Mouse (Mus musculus) left cerebral cortex, postnatal 36 days (tissue): ENCODE results near the gene Gnpat. TPM values are rescaled to one million over a fixed set of nuclear protein-coding genes. Genes with fewer than 3 reads are reported as not detected.

Experiments
- DNase-seq, 2 experiments: peaks; one replicate each; pipeline ENCODE4 v3.0.0; 2021 to 2022; ENCODE audit warnings: low spot score in 2 of 2, mixed read lengths in 1 of 2
- intact Hi-C: fragments of 180-260 bp; cut with DNase I; formaldehyde crosslinking; loops from one replicate; pipeline ENCODE4 v1.15.1; 2025
- total RNA-seq, 2 experiments: library from RNA; stranded (reverse); gene quantifications; 2 replicates each; pipeline ENCODE4 v1.2.3; 2021

The Gnpat gene
- total RNA-seq, result 10 to 100 TPM; 47.4 to 57.8 TPM

DNA sequence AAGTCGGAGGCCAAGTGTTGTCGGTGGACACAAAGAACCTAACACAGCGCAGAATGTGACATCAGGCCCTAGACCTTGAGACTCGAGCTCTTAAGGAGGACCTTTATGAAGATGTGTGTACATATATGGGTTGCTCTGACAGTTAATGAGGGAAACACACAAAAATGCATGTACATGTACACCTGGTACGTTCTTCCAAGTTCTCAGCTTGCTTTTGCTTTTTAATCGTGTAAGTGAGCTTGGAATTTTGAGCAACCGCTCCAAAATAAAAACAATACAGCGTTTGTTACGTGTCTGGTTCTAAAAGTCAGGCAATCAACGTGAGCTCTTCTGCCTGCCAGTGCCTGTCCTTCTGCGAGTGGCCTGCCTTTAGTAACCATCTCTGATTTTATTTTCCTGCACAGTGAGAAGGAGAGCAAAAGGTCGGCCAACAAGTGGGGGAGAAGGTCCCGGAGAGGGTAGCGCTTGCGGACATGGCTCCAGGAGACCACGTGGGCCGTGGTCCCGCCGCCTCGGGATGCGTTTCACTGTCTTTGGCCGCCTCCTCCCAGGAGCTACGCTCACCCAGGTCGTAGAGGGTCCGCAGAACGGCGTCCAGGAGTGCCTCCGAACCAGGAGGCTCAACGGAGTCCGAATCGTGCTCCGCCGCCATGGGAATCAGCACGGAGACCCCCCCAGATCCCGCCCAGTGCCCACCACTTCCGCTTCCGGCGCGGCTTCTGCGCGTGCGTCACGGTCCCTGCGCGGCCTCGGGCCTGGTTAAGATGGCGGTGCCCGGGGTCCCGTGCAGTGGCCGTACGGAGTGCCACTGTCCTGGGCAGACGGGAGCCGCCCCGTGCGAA, at the start of gene Gnpat, which contains the start of gene 2810004N23Rik:
Gene Gnpat, plus strand, starts transcription at position 713 of the 842 bp plus-strand sequence.
Gene 2810004N23Rik, minus strand, starts transcription at position 800 of the 842 bp plus-strand sequence.
- DNase-seq, result peak; percentile 94 to 96
- intact Hi-C loops, result no loop called here

- intact Hi-C loops, result no loop called here
Measured at GRCm38 (mm10) chr8:124813326-124813725, 49.5 kb upstream of the Gnpat start.

GRCm38 (mm10) chr8:124815870-124816269, 47.0 kb upstream of the Gnpat start:
- no peak for DNase-seq
- intact Hi-C loops, result no loop called here

More at GRCm38 (mm10) chr8:124813326-124813725, 49.5 kb upstream of the Gnpat start:
- DNase-seq, result no peak

GRCm38 (mm10) chr8:124816866-124817265, 46.0 kb upstream of the Gnpat start:
- intact Hi-C loops, result no loop called here

DNA sequence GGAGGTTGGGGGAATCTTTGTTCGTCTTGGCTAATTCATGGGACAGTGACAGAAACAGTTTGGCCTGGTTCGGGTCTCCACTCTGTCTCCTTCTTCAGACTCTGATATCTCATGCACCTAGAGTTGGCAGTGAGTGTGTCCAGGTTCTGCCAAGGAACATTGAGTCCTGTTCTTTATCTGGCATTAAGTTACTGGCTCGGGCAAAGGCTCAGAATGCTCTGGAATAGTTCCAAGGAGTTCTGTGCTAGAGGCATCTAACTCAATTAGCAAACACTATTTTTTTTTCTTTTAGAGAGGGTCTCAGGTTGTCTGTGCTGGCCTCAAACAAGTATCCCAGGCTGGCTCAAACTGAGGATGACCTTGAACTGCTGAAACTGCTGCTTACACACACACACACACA, 45.5 kb upstream of the Gnpat start:
- no peak for DNase-seq
- intact Hi-C loops, result no loop called here

More at GRCm38 (mm10) chr8:124816866-124817265, 46.0 kb upstream of the Gnpat start:
- DNase-seq, result no peak

DNA sequence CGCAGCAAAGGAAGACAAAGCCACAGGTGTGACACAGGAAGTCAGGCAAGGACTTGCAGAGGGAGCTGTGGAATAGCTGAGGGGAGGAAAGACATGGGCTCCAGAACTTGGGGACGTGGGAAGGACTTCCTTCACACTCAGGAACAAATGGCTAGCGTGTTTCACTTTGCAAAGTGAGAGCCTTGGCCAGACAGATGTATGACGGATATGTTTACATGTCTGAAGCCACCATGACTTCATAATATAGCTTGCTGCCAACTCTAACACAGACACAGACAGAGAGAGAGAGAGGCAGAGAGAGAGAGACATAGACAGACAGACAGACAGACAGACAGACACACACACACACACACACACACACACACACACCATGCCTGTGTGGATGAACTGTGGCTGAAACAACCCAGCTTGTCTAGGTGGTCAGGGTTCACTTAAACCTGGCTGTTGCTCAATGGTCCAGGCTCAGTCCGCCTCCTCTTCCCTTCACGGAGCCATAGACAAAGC, 43.2 kb upstream of the Gnpat start:
- intact Hi-C loops, result no loop called here

GRCm38 (mm10) chr8:124820125-124820524, 42.7 kb upstream of the Gnpat start:
- intact Hi-C loops, result no loop called here
- DNase-seq, result no peak

More for the DNA sequence above, 43.2 kb upstream of the Gnpat start:
- DNase-seq, result no peak

DNA sequence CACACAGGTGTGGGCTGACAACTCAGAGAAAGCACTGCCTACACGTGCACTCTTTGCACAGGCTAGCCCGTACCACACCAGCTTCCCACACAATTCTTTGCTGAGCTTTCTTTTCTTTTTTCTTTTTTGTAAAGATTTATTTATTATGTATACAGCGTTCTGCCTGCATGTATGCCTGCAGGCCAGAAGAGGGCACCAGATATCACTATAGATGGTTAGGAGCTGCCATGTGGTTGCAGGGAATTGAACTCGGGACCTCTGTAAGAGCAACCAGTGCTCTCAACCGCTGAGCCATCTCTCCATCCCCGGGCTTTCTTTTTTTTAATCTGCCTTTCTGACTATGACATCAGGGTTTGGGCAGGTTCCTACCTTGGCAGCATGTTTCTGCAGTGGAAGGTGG, 39.3 kb upstream of the Gnpat start:
- DNase-seq, result no peak
- intact Hi-C loops, result no loop called here

GRCm38 (mm10) chr8:124826658-124827057, 36.2 kb upstream of the Gnpat start:
- intact Hi-C loops, result no loop called here
- DNase-seq, result no peak

DNA sequence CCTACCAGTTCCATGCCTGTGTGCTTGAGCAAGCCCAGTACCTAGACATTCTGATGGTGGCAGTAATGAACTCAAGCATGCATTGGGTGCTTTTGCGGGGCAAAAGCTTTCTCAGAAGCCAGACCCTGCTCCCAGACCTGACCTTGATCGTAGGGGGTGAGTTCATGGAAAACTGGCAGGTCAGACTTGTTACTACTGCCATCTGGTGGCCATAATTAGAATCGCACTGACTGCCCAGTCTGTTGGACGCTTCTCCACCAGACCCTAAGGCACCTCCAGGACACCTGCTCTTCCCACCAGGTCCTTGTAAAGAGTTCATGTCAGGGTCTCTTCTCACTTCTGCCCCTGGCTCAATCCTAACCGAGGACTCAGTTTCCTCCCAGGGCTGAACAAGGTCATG, 35.4 kb upstream of the Gnpat start:
- DNase-seq, result peak; percentile 28 to 31
- intact Hi-C loops, result no loop called here

DNA sequence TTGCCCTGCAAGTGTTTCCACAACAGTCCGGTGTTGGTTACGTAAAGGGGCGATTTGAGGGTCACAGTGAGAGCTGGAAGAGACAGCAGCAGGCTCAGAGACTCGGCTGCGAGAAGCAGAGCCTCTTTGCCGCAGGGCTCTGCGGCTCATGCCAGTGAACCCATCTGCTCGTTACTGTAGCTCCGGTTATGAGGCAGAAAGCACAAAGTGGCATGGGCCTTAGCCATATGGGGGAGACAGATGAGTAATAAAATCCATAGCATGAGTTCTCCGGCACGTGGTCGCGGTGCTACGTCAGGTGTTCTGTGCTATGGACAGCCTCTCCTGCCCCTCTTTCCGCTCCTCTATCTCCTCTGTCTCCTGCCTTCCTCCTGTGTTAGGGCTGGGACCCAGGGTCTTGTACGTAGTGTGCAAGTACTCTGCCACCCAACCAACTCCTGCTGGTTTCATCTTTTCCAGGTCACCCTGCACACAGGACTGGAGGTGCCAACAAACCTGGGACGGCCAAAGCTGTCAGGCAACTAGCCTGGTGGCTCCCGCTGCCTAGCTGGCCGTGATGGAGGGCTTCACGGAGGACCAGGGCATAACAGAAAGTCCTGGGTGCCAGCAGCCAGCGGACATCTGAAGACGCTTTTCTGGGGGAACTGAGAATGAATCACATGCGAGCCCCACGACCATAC, 34.1 kb upstream of the Gnpat start:
- peak in 1 of 2 experiments; percentile 32 for DNase-seq
- intact Hi-C loops, result no loop called here

GRCm38 (mm10) chr8:124830050-124830449, 32.8 kb upstream of the Gnpat start:
- intact Hi-C loops, result no loop called here
- no peak for DNase-seq

DNA sequence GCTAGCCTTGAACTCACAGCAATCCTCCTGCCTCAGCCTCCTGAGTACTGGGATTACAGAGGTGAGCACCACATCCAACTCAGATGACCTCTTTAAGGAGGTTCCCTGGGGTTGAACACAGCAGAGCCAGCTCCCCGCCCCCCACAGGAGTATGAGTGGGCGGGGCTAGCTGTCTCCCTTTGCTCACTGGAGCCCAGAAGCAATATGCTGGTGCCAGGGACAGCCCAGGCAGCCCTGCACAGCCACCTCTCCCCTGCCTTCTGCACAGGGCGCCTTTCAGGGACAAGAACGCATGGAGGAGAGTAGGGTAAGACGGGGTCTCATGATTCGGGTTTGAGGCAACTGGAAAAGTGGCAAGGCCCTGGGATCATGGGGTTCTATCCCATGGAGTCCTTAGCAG, 31.3 kb upstream of the Gnpat start:
- intact Hi-C loops, result no loop called here
- no peak for DNase-seq

- DNase-seq, result no peak
- intact Hi-C loops, result no loop called here
Measured at GRCm38 (mm10) chr8:124831941-124832340, 30.9 kb upstream of the Gnpat start.

DNA sequence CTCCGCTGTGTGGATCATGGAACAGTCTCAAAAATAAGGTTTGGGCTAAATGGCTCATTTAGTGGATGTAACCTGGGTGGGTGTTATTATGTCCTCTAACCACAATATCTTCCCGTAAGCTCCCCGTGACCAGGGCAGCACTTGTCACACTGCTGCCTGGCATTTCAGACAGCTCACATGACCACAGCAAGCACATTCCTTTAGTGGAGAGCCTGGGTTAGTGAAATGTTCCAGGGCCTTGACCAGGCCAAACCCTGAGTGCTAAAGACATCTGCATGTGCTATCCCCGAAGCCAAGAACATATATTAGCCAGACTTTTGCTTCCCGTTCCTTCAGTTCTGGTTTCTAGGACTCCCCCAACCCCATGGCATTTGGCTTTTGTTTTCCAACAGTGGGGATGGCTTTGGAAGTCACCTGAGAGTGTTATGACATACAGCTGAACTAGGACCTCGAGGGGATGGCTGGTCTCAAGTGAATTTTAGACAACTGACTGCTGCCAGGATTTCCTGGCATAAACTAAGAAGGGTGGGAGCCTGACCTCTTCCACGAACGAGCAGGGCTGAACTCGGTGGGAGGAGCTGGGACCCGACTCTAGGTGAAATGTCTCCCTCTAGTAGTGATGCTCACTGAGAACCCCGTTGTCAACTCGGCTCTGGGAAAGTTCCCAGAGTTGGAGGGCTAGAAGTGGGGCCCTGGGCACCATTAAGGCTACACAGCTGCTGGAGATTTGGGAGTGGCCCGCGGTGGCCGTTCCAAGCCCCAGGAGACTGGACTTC, 29.2 kb upstream of the Gnpat start:
- no peak for DNase-seq
- intact Hi-C loops, result no loop called here

DNA sequence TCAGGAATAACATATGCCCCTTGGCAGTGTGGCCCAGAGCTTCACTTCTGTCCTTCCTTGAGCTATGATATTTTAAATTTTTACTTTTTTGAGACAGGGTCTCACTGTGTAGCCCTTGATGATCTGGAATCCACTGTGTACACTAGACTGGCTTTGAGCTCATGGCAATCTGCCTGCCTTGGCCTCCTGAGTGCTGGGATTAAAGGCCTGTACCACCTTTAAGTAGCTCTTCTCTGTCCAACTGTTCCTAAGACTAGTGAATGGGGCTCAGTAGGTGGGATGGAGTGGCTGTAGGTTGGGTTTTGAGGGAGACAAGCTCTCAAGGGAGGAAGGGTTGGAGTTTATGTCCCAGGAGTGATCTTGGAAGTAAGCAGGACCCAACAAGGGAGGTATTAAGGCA, 27.0 kb upstream of the Gnpat start:
- intact Hi-C loops, result no loop called here
- no peak for DNase-seq

GRCm38 (mm10) chr8:124836273-124836672, 26.6 kb upstream of the Gnpat start:
- intact Hi-C loops, result no loop called here
- no peak for DNase-seq

DNA sequence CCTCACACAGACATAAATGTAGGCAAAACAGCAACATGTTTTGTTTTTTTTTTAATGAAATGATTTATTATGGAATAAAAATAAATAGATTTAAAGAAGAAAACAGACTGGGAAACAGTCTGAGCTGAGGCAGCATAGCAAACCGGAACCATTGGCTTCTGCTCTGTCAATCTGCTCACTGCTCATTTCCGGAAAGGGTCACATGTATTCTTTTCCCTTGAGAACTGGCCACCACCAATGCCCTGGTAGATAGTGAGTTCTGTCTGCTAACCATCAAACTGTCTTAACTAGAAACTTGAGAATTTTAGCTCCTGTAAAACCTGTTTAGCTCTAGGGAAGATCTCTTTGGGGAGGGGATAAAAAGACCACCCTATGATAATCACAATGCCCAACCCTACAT, 25.9 kb upstream of the Gnpat start:
- intact Hi-C loops, result no loop called here
- DNase-seq, result no peak

DNA sequence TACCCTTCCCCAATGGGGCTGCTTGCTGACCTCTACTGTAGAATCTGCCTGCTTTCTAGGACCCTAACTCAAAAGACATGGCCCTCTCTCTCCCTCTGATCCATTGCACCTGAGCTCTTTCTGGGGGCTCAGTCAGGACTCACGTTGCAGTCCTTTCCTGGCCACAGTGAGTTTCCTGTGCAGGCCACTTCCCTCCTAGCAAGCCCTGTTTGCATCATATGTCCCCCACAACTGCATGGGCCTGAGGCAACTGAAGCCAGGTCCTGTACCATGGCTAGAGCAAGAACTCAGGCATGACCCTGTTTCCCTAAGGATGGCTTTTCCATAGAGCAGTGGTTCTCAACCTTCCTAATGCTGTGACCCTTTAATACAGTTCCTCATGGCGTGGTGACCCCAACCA, 24.9 kb upstream of the Gnpat start:
- DNase-seq, result no peak
- intact Hi-C loops, result no loop called here

GRCm38 (mm10) chr8:124839371-124839770, 23.5 kb upstream of the Gnpat start:
- intact Hi-C loops, result no loop called here
- no peak for DNase-seq
